Mouse (Mus musculus) thymus, adult 2 months (tissue): Measurements from ENCODE around the gene Mindy4. TPM values are rescaled to one million over a fixed set of nuclear protein-coding genes. Genes with fewer than 3 reads are reported as not detected.

ENCODE experiments used
- DNase-seq: peaks from one replicate; pipeline ENCODE4 v3.0.0; 2021
- H3K27ac ChIP-seq: fragments of 200-500 bp; 2 replicates; pipeline ENCODE4 v1.5.1; 2012; ENCODE audit warnings: low read length, control low read depth; ENCODE audit not compliant: control insufficient read depth, insufficient read depth
- H3K27me3 ChIP-seq: fragments of 200-500 bp; 2 replicates; pipeline ENCODE4 v1.6.1; 2012; ENCODE audit warnings: mild to moderate bottlenecking, low read length, moderate library complexity, mixed read lengths; ENCODE audit not compliant: control insufficient read depth, insufficient read depth
- H3K36me3 ChIP-seq: fragments of 200-500 bp; 2 replicates; pipeline ENCODE4 v1.6.1; 2012; ENCODE audit warnings: mild to moderate bottlenecking, low read length, moderate library complexity; ENCODE audit not compliant: control insufficient read depth, insufficient read depth
- H3K4me1 ChIP-seq: fragments of 200-500 bp; replicated peaks from 2 replicates; pipeline ENCODE4 v1.6.1; 2012; ENCODE audit warnings: low read length; ENCODE audit not compliant: control insufficient read depth, insufficient read depth
- H3K4me3 ChIP-seq: fragments of 200-500 bp; 2 replicates; pipeline ENCODE4 v1.5.1; 2012; ENCODE audit warnings: mild to moderate bottlenecking, low read length, control low read depth, moderate library complexity; ENCODE audit not compliant: control insufficient read depth, insufficient read depth
- CTCF ChIP-seq: fragments of 200-500 bp; IDR thresholded peaks from 2 replicates; pipeline ENCODE4 v1.5.1; 2012; ENCODE audit warnings: mild to moderate bottlenecking, control low read depth, low read length, moderate library complexity, borderline replicate concordance; ENCODE audit not compliant: control insufficient read depth, poor library complexity, insufficient read depth; ENCODE audit errors: extremely low read depth
- POLR2A ChIP-seq: fragments of 200-500 bp; IDR thresholded peaks from 2 replicates; pipeline ENCODE4 v1.6.1; 2012; ENCODE audit warnings: mild to moderate bottlenecking, low read length, control low read depth, moderate library complexity; ENCODE audit not compliant: control insufficient read depth, poor library complexity, insufficient read depth; ENCODE audit errors: extremely low read depth
- WGBS: fragments of 180-500 bp; shearing (Covaris S2); methylation state at CpG from one replicate; pipeline ENCODE4 v1.1.7; 2018; 5-methylcytosine and 5-hydroxymethylcytosine counted together
- polyA plus RNA-seq: library from polyadenylated mRNA; depleted of rRNA; stranded (reverse); fragments of >200 nt; gene quantifications from 2 replicates; pipeline ENCODE4 v1.2.3, GENCODE M21; 2012

The Mindy4 gene
- polyA plus RNA-seq, 1 experiment, result 9.2 TPM

DNA sequence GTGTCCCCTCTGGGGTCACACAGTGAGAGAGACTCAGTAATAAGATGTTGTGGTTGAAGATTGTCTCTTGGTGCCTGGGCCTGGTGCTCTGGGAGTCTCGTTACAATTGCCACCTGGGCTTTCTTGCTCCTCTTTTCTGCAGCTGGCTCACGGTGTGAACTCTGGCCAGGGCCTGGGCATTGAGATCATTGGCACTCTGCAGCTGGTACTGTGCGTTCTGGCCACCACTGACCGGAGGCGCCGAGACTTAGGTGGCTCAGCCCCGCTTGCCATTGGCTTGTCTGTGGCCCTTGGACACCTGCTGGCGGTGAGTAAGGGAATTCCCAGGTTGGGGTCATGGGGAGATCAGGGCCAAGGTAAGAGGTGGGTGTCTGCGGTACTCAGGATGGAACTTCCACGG is 142.1 kb downstream of the Mindy4 start:
- H3K27ac ChIP-seq, result no peak overlapping the region
- WGBS, result 93% methylated on average over 10 of the region's 10 CpGs
- DNase-seq, result no peak
- H3K27me3 ChIP-seq, result no peaks in the 10 kb centered on the region
- TF ChIP-seq POLR2A, result no peak
- TF ChIP-seq CTCF, result no peak
- H3K4me3 ChIP-seq, result no peak overlapping the region
- no peaks in the 10 kb centered on the region for H3K36me3 ChIP-seq
- H3K4me1 ChIP-seq, result no peaks in the 10 kb centered on the region

DNA sequence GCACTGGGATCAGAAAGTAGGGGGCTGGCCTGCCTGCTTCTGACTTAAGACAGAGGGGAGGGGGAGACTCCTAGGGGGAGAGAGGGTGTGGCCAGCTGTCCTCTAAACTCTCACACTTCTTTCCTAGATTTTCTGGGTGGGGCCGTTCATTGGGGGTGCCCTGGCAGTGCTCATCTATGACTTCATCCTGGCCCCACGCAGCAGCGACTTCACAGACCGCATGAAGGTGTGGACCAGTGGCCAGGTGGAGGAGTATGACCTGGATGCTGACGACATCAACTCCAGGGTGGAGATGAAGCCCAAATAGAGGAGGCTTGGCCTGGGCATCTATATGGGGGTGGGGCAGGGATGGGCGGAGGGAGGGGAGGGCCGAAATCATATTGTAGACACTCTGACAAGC is 143.3 kb downstream of the Mindy4 start:
- Histone ChIP-seq H3K4me3 (no peak overlapping the region), H3K27ac (no peak overlapping the region), H3K4me1 (no peaks in the 10 kb centered on the region), H3K36me3 (no peaks in the 10 kb centered on the region), H3K27me3 (no peaks in the 10 kb centered on the region)
- no peak for TF ChIP-seq POLR2A
- 95% methylated on average over 7 of the region's 7 CpGs for WGBS
- no peak for DNase-seq

DNA sequence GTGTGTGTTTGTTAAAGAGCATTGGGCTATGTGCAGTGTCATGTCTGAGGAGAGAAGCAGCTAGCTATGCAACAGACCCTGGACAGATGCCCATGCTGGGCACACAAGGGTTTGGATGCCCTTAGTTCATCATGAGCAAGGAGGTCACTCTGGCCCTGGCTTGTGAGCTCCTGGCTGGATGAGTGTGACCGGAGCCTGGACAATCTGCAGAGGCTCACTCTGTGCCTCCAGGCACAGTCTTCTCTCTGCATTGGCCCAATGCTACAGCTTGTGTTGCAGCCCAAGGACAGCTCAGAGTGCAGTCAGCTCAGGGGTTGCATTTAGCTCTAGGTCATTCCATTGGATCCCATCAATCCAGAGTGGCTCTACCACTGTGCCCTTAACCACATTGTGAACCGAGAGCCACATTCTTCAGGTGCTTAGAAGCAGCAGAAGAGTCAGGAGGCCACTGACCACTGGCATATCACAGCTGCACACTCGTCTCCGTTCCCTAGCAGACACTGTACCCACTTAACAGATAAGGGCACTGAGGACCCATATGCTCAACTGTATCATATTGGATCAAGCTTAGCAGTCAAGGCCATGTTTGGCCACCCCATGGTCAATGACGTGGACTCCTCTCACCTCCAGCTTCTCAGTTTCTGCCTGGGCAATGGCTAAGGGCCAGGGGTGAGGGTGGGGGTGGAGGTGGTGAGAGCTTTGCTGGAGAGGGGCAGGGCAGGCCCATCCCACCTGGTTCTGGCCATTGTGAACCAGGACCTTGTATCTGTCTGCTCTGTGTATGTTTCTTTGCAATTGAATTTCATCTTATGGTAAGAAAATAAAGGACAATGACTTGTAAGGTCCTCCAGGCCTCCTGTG is 144.8 kb downstream of the Mindy4 start:
- no peak for TF ChIP-seq POLR2A
- TF ChIP-seq CTCF, result no peak
- no peak overlapping the region for H3K27ac ChIP-seq
- WGBS, result 92% methylated on average over 5 of the region's 5 CpGs

DNA sequence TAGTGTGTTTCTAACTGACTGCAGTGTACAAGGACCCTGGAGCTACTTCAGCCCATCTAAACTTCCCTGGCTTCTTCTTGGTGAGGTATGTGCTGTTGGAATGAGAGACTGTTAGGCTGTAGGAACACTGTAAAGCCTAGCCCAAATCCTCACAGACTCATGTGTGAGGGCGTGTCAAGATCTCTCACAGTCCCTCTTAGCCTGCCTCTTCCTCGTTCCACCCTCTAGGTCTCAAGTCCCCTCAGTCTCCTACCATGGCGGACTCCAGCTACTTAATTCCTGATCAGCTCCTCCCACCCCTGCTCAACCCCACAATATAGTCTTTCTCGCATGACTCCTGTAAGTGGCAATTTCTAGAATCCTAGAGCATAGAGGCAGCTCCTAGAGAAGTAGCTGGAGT is 146.0 kb downstream of the Mindy4 start:
- WGBS, result 96% methylated on average over 4 of the region's 4 CpGs
- H3K4me3 ChIP-seq, result no peak overlapping the region
- DNase-seq, result no peak
- no peaks in the 10 kb centered on the region for H3K27me3 ChIP-seq
- H3K4me1 ChIP-seq, result no peaks in the 10 kb centered on the region
- TF ChIP-seq POLR2A (no peak), CTCF (no peak)
- H3K36me3 ChIP-seq, result no peaks in the 10 kb centered on the region
- H3K27ac ChIP-seq, result no peak overlapping the region

More for the DNA sequence above, 144.8 kb downstream of the Mindy4 start:
- no peaks in the 10 kb centered on the region for H3K36me3 ChIP-seq
- no peaks in the 10 kb centered on the region for H3K27me3 ChIP-seq
- no peaks in the 10 kb centered on the region for H3K4me1 ChIP-seq
- H3K4me3 ChIP-seq, result no peak overlapping the region
- no peak for DNase-seq

DNA sequence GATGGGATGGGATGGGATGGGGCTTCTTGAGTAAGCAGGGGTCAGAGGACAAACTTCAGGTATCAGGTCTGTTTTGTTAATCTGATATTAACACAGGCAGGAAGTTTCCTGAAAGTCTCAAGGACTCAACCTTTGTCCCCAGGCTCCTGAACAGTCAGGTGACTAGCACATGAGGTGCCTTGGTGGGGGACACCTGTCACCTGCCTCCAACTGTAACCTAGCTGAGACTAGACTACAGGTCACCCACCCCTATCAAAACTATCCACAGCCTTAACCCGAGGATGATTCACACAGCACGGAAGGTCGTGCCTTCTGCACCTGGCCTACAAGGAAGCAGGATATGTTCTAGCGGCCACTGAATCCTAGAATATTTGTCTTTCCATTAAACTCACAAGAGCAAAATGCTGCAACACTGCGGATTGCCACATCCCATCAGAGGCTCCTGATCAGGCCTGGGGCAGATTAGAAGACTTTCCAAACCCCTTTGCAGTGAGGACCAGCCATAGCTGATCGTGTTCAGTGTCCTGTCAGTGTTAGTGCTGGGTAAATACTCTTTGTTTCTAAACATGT is 147.3 kb downstream of the Mindy4 start:
- no peak for DNase-seq
- Histone ChIP-seq H3K36me3 (no peaks in the 10 kb centered on the region), H3K4me1 (no peaks in the 10 kb centered on the region), H3K27me3 (no peaks in the 10 kb centered on the region), H3K4me3 (no peak overlapping the region), H3K27ac (no peak overlapping the region)
- TF ChIP-seq POLR2A, result no peak
- TF ChIP-seq CTCF, result no peak
- WGBS, result 94% methylated on average over 6 of the region's 6 CpGs

DNA sequence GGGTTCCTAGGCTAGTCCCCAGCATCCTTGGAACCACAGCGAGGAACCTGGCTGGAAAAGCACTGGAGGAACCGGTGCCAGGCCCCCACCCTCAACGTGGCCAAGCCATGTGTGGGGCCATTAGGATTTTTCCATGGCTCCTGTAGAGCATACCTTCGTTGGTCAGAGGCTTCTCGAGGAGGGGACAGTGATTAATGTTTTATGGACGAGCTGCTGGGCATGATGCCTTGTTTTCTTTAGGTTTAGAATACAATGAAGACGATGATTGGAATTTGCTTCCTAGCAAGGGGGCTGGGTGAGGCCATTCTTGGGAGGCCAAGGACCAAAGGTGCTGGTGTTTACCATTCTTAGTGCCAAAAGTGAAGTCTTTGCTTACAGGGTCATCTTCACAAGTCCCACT is 148.5 kb downstream of the Mindy4 start:
- no peak for DNase-seq
- 87% methylated on average over 7 of the region's 7 CpGs for WGBS
- Histone ChIP-seq H3K4me3 (no peak overlapping the region), H3K27ac (no peak overlapping the region), H3K27me3 (no peaks in the 10 kb centered on the region), H3K4me1 (no peaks in the 10 kb centered on the region), H3K36me3 (no peaks in the 10 kb centered on the region)
- TF ChIP-seq CTCF, result no peak
- TF ChIP-seq POLR2A, result no peak
